Mouse (Mus musculus): ENCODE results near the gene Gucy2c.

The Gucy2c gene

DNA sequence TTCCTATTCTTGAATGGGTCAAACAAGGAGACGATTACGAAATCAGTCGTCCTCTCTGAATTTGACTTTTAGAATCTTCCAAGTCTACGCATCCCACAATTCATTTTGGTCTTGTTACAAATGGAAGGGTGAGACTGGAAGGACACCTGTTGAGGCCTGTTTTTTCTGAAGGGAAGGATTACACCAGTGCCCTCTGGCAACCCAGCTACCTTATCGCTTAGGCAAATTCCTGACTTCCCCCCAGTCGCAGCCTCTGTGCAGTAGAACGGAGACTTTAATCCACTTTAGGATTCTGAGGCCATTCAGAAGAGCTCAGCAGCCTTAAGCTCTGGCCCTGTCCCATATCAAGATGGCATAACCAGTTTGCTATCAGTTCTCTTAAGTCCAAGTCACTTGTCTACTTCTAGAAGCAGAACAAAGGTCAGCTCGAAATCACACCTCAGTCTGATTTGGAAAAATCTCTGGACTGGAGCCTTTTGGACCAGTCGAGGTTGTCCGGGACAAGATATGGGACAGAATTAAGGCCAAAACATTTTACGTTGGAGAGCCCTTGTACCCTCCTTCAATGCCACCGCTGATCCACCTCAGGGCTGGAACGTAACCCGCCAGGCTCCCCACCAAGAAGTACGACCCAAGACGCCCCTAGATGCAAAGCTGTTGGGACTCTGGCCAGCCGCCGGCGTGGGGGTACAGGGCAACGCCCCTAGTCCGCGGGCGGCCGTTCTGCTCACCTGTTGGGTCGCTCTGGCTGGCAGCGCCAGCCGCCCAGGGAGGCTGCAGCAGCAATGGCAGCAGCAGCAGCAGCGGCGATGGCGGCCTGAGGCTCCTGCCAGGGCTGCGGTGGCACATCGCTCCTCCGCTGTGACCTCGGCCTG is 120.5 kb downstream of the Gucy2c start:
- DNase-seq: peak; percentile 15

DNA sequence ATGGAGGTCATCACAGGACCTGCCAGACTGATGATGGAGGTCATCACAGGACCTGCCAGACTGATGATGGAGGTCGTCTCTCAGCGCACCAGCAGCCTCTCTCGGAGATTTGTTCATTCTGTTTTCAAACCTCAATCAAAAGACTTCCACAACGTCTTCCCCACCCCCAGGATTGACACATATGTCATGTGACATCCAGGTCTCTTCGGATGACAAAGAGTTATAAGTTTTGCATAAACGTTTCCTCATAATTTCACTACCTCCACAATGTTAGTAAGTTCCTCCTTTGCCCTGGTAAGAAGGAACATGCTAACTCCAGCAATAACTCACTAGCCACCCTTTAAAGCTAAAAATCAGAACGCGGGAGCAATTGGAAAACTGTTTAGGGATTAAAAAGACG is 122.3 kb downstream of the Gucy2c start:
- DNase-seq: no peak

DNA sequence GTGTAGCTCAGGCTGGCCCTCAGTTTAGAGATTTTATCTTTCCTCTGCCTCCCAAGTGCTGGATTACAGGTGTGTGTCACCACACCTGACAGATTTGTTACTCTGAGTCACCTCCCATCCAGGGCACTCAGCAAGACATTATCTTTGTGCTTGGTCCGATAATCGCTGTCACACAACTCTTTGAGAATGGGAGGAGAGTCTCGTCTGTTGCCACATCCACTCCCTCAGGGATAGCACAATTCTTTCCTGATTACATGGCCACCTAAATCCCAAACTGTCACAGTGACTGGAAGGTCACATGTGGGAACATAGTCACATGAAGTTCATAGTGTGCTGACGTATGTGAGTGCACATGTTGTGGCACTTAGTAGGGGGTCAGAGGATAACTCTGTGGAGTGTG is 123.3 kb downstream of the Gucy2c start:
- no peak for DNase-seq

DNA sequence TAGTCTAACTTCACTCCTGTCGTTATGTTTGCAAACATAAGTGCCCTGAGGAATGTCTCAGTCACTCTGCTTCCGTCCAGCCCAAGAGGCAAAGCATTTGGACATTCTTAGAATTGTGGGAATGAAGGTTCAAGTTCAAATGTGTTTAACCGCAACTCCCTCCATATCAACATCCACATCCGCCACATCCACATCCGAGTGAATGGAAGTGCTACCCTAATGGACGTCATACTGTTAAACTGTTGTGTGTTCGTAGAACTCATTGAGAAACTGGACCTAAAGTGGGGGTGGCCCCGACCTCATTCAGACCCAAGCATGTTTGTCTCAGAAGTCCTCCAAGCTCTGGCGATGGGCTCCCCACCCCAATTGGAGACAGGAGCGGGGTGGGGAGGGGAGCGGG is 125.8 kb downstream of the Gucy2c start:
- DNase-seq: no peak

DNA sequence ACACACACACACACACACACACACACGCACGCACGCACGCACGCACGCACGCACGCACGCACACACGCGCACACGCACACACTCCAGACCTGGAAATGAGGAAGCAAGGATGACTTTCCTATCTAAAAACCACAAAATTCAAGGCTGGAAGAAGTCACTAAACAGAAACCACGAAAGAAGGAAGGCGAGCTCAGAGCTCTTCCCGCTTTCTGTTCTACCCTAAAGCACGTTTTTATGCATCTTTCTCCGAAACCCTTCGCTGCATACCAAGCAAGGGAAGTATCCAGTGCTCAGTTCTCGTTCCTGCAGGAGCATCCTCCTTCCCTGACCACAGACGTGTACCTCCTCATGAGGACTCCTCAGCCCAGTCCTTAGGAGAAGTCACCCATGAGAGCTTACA is 127.1 kb downstream of the Gucy2c start:
- no peak for DNase-seq

DNA sequence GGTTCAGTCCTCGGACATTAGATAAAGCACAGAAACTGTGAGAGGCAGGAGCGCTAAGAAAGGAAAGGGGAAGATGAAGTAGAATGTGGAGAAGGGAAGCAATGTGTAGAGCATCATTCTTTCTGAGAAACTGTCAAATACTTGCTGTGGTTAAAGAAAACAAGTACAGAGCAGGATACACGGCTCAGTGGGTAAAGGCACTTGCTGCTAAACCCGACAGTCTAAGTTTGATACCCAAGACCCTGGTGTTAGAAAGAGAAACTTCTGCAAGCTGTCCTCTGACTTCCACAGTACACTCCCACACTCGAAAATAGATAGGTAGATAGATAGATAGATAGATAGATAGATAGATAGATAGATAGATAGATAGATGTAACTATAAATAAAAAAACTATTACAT is 128.2 kb downstream of the Gucy2c start:
- no peak for DNase-seq

DNA sequence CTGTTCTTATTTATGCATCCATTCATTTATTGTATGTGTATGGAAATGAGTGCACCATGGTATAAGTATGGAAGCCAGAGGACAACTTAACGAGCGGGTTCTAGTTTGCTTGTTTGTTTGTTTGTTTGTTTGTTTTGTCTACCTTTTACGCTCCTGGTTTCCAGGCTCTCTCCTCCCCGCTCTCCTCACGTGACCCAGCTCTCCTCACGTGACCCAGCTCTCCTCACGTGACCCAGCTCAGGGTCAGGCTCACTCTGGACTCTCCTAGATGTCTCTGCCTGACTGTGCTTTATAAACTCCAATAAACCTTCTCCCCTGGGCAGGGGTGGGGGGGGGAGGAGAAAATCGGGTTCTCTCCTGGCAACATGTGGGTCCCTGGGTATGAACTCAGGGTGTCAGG is 130.9 kb downstream of the Gucy2c start:
- DNase-seq: no peak

DNA sequence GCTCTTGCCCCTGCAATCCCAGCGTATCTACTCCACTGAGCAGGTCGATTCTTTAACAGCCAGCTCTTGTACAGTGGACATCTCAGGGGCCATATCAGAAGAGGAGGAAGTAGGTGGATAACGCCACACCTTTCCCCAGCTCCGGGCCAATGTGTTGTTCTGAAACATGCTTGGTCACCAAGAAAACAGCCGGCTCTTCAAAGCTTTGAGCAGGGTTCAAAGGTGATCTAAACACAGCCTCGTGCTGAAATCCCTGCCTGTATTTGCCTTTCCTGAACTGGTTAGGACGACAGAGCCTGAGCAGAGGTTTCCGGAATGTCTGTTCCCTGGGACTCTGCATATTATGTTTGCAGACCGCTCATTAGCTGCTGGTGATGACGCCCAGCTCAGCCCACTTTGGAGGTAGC is 134.1 kb downstream of the Gucy2c start:
- no peak for DNase-seq
